Comparison of ENCODE assay signal across 8 mouse cellular contexts in genomic region chr10:92722620-92722988, GRCm38 (mm10). TPM values are rescaled to one million over a fixed set of nuclear protein-coding genes. Genes with fewer than 3 reads are reported as not detected.
A peak's percentile ranks its signal among the peaks of the same experiment; 100 is the strongest.
DNase-seq lines count a peak whose midpoint lies in the region; ATAC-seq and TF ChIP-seq lines count a peak whose summit lies in the region.

No protein-coding gene starts in this region.

- H3K27ac ChIP-seq in kidney, embryonic 15.5 days: peak overlapping the region; percentile 97
- peak overlapping the region; percentile 75 for H3K27ac ChIP-seq in bone marrow, adult 2 months (ENCODE audit: control insufficient read depth, insufficient read depth, low read depth, low read length, poor library complexity)
- peak overlapping the region; percentile 73 for H3K27ac ChIP-seq in hindbrain, embryonic 14.5 days
- H3K27ac ChIP-seq in midbrain, embryonic 15.5 days: peak overlapping the region; percentile 77

- 38% methylated on average over 5 of the region's 5 CpGs for WGBS in kidney, embryonic 15.5 days
- WGBS in bone marrow, adult 2 months: 33% methylated on average over 5 of the region's 5 CpGs
- 44% methylated on average over 5 of the region's 5 CpGs for WGBS in hindbrain, embryonic 14.5 days
- 24% methylated on average over 5 of the region's 5 CpGs for WGBS in midbrain, embryonic 15.5 days

- peak overlapping the region; percentile 92 for H3K4me3 ChIP-seq in kidney, embryonic 15.5 days (replicated peaks)
- H3K4me3 ChIP-seq in bone marrow, adult 2 months (replicated peaks; ENCODE audit: control insufficient read depth, low read depth, low read length): peak overlapping the region; percentile 84
- peak overlapping the region; percentile 85 for H3K4me3 ChIP-seq in hindbrain, embryonic 14.5 days (replicated peaks; ENCODE audit: low read length)
- peak overlapping the region; percentile 97 for H3K4me3 ChIP-seq in midbrain, embryonic 15.5 days

- H3K4me2 ChIP-seq in kidney, embryonic 15.5 days: peak overlapping the region; percentile 72
- H3K4me2 ChIP-seq in hindbrain, embryonic 14.5 days (replicated peaks): peak overlapping the region; percentile 60
- peak overlapping the region; percentile 94 for H3K4me2 ChIP-seq in midbrain, embryonic 15.5 days

- DNase-seq in kidney, postnatal 25 days: no peak
- no peak for DNase-seq in hindbrain, embryonic 14.5 days (ENCODE audit: low spot score)
- DNase-seq in natural killer cell, adult 2 months (ENCODE audit: low spot score in 2 of 2): no peak
- no peak for DNase-seq in left cerebral cortex, postnatal 10 days (ENCODE audit: extremely low spot score in 1 of 2, low spot score in 2 of 2)
- DNase-seq in left cerebral cortex, postnatal 36 days (ENCODE audit: low spot score in 2 of 2): no peak

- peak overlapping the region; percentile 92 for H3K9ac ChIP-seq in kidney, embryonic 15.5 days
- H3K9ac ChIP-seq in hindbrain, embryonic 14.5 days: peak overlapping the region; percentile 81
- H3K9ac ChIP-seq in midbrain, embryonic 15.5 days: peak overlapping the region; percentile 86

- ATAC-seq in kidney, embryonic 15.5 days (replicated peaks; ENCODE audit: low FRiP score): no peak
- peak; percentile 53 for ATAC-seq in hindbrain, embryonic 14.5 days (ENCODE audit: low FRiP score)
- peak; percentile 67 for ATAC-seq in midbrain, embryonic 15.5 days (replicated peaks)

- H3K9me3 ChIP-seq in kidney, embryonic 15.5 days (replicated peaks): no peaks in the 10 kb centered on the region
- no peaks in the 10 kb centered on the region for H3K9me3 ChIP-seq in hindbrain, embryonic 14.5 days (ENCODE audit: control insufficient read depth, low read length)
- H3K9me3 ChIP-seq in midbrain, embryonic 15.5 days: no peaks in the 10 kb centered on the region

- no peak for TF ChIP-seq CTCF in bone marrow, adult 2 months (IDR thresholded peaks at IDR 0.05; ENCODE audit: control insufficient read depth, insufficient read depth, low read length)

- intact Hi-C loops in left cerebral cortex, postnatal 10 days (cut with DNase I): no loop called here
- intact Hi-C loops in left cerebral cortex, postnatal 36 days (cut with DNase I): no loop called here

- TF ChIP-seq POLR2A in bone marrow, adult 2 months (IDR thresholded peaks at IDR 0.05; ENCODE audit: borderline replicate concordance, control insufficient read depth, low read depth, low read length): no peak

- peaks cover 13% of the 10 kb centered on the region for H3K36me3 ChIP-seq in kidney, embryonic 15.5 days
- peaks cover 3% of the 10 kb centered on the region; the same call in 1 of the 2 replicates for H3K36me3 ChIP-seq in hindbrain, embryonic 14.5 days (replicated peaks; ENCODE audit: control insufficient read depth, insufficient read depth)
- no peaks in the 10 kb centered on the region for H3K36me3 ChIP-seq in midbrain, embryonic 15.5 days (replicated peaks)

- H3K4me1 ChIP-seq in kidney, embryonic 15.5 days: peaks cover 11% of the 10 kb centered on the region; the same call in 1 of the 2 replicates
- H3K4me1 ChIP-seq in bone marrow, adult 2 months (ENCODE audit: control insufficient read depth, insufficient read depth, low read length): no peaks in the 10 kb centered on the region
- no peaks in the 10 kb centered on the region for H3K4me1 ChIP-seq in hindbrain, embryonic 14.5 days (replicated peaks; ENCODE audit: control insufficient read depth, insufficient read depth, low read length)
- peaks cover 9% of the 10 kb centered on the region for H3K4me1 ChIP-seq in midbrain, embryonic 15.5 days

- no peaks in the 10 kb centered on the region for H3K27me3 ChIP-seq in kidney, embryonic 15.5 days
- H3K27me3 ChIP-seq in hindbrain, embryonic 14.5 days (ENCODE audit: control insufficient read depth, insufficient read depth, low read length): no peaks in the 10 kb centered on the region
- no peaks in the 10 kb centered on the region for H3K27me3 ChIP-seq in midbrain, embryonic 15.5 days (replicated peaks)

RNA-seq across cellular contexts. Expression of gene Nedd1, which starts 0.4 kb away (rescaled TPM):
- polyA plus RNA-seq in kidney, embryonic 15.5 days (2015; fragmentation: Nextera tagmentation; extraction: Ambion mirVana): 51.5 and 53.8 TPM in 2 replicates
- 4.6 and 5.4 TPM in 2 replicates for polyA plus RNA-seq in bone marrow, adult 2 months (2011; ENCODE audit: insufficient read depth, insufficient read length, low replicate concordance, missing spikeins)
- polyA plus RNA-seq in hindbrain, embryonic 14.5 days (2014; fragmentation: Nextera tagmentation; extraction: Ambion mirVana): 14.9 and 16.1 TPM in 2 replicates
- polyA plus RNA-seq in midbrain, embryonic 15.5 days (2015; fragmentation: Nextera tagmentation; extraction: Ambion mirVana): 12.3 and 14.4 TPM in 2 replicates
- total RNA-seq in left cerebral cortex, postnatal 10 days (2021): 1 to 10 TPM; 2.7 to 2.9 TPM
- 1 to 10 TPM; 2.6 to 4.0 TPM for total RNA-seq in left cerebral cortex, postnatal 36 days (2021)
